Mouse (Mus musculus) neural tube, embryonic 14.5 days (tissue): ENCODE results near the gene Cenpc1. TPM values are rescaled to one million over a fixed set of nuclear protein-coding genes. Genes with fewer than 3 reads are reported as not detected.

Source experiments
- ATAC-seq: fragments of 200-750 bp; cut with Nextera tagmentation; 2 replicates; pipeline ENCODE4 v1.8.0; 2017; ENCODE audit warnings: low read depth, mild to moderate bottlenecking, moderate TSS enrichment, moderate library complexity
- H3K27ac ChIP-seq: fragments of 300-500 bp; sonication (generic); 2 replicates; pipeline ENCODE4 v1.5.1; 2014; ENCODE audit warnings: low read depth, mild to moderate bottlenecking, control low read depth, low read length, moderate library complexity, mixed read lengths
- H3K27me3 ChIP-seq: fragments of 300-500 bp; sonication (generic); 2 replicates; pipeline ENCODE4 v1.6.1; 2014; ENCODE audit warnings: low read length; ENCODE audit not compliant: control insufficient read depth, insufficient read depth
- H3K36me3 ChIP-seq: fragments of 300-500 bp; sonication (generic); 2 replicates; pipeline ENCODE4 v1.6.1; 2014; ENCODE audit warnings: low read length, mixed read lengths; ENCODE audit not compliant: control insufficient read depth, insufficient read depth
- H3K4me1 ChIP-seq: fragments of 300-500 bp; sonication (generic); 2 replicates; pipeline ENCODE4 v1.6.1; 2014; ENCODE audit warnings: low read length; ENCODE audit not compliant: control insufficient read depth, insufficient read depth
- H3K4me2 ChIP-seq: fragments of 300-500 bp; sonication (generic); 2 replicates; pipeline ENCODE4 v1.6.1; 2014; ENCODE audit warnings: mild to moderate bottlenecking, low read depth, low read length, control low read depth
- H3K4me3 ChIP-seq: fragments of 300-500 bp; sonication (generic); 2 replicates; pipeline ENCODE4 v1.5.1; 2014; ENCODE audit warnings: low read depth, low read length, control low read depth, mixed read lengths
- H3K9ac ChIP-seq: fragments of 300-500 bp; sonication (generic); replicated peaks from 2 replicates; pipeline ENCODE4 v1.6.1; 2014; ENCODE audit warnings: low read depth, mild to moderate bottlenecking, control low read depth, low read length, mixed read lengths
- H3K9me3 ChIP-seq: fragments of 300-500 bp; sonication (generic); 2 replicates; pipeline ENCODE4 v1.6.1; 2016; ENCODE audit warnings: low read length; ENCODE audit not compliant: control insufficient read depth
- WGBS: fragments of 180-500 bp; shearing (Covaris S2); extraction: QIAGEN DNeasy Blood & Tissue Kit; methylation state at CpG from one replicate; pipeline ENCODE4 v1.1.7; 2014; 5-methylcytosine and 5-hydroxymethylcytosine counted together
- polyA plus RNA-seq: library from polyadenylated mRNA; unstranded; fragments of >200 nt; fragmentation: Nextera tagmentation; extraction: Ambion mirVana; gene quantifications from 2 replicates; pipeline ENCODE4 v1.2.1, GENCODE M21; 2014

Cenpc1 gene
- 38.0 and 41.7 TPM in 2 replicates for polyA plus RNA-seq

DNA sequence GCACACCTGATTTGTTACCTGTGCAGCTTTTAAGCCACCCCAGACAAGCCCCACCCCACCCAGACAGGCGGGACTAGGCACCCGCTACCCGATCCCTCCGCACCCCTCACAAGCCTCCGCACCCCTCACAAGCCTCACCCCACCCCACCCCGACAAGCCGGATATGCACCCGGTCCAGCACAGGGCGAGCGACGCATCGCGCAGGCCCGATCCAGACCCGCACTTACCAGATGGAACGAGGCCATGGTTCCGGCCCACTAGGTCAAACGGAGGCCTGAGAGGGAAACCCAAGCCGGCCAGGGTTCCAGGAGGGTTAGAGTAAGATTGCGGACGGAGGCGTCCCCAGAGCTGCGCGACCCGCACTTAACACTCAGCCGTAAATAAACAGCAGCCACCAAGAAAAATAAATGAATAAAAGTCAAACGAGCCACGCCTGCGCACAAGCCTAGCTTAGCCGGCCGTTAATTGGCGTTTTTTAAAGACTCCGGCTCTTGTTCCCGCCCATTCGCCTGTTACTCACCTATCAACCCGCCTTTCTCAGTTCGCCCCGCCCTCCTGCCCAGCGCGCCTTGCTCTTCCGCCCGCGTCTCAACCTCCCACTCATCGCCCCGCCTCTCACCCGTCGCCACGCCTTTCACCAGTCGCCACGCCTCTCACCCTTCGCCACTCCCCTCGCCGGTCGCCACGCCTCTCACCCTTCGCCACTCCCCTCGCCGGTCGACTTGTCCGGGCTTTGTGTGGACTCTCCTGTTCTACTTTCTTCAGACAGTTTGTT, at the start of gene Cenpc1:
Gene Cenpc1 (minus strand): TSS at position 483 of the 775 bp plus-strand sequence.
- WGBS, result under 1% methylated on average over 60 of the region's 60 CpGs

DNA sequence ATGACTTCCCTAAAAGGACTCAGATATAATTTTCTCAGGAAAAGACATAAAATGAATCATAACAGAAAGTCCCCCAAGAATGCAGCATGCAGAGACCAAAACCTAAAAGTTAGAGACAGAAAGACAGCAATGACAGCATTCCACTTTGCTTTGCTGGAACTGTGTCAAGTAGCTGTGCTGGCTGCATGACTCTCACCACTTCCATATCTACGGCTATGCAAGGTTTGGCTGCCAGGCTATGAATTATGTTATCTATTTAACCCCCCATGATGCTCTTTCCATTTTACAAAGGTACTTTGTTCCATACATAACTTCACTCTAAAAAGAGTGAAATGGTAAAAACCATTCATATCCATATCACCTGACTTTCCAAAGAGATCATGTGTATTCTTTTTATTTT, 48.6 kb upstream of the Cenpc1 start:
- H3K36me3 ChIP-seq, result peaks cover 8% of the 10 kb centered on the region; the same call in 1 of the 2 replicates
- H3K9ac ChIP-seq, result no peak overlapping the region
- no peaks in the 10 kb centered on the region for H3K9me3 ChIP-seq
- no peak overlapping the region for H3K4me2 ChIP-seq
- H3K27ac ChIP-seq, result no peak overlapping the region
- WGBS, result 65% methylated on average over 1 of the region's 1 CpGs
- H3K4me3 ChIP-seq, result no peak overlapping the region
- no peaks in the 10 kb centered on the region for H3K27me3 ChIP-seq
- no peaks in the 10 kb centered on the region for H3K4me1 ChIP-seq
- no peak for ATAC-seq

More for the DNA sequence above, at the start of gene Cenpc1:
- Histone ChIP-seq H3K9ac (peak within 1 kb of the TSS; percentile 84), H3K27ac (peak within 1 kb of the TSS; percentile 85), H3K4me1 (peaks cover 8% of the 10 kb centered on the region; the same call in 1 of the 2 replicates), H3K36me3 (no peaks in the 10 kb centered on the region), H3K27me3 (no peaks in the 10 kb centered on the region), H3K4me3 (peak within 1 kb of the TSS; percentile 69), H3K9me3 (no peaks in the 10 kb centered on the region), H3K4me2 (peak within 1 kb of the TSS; percentile 59)
- peak; percentile 95 for ATAC-seq

DNA sequence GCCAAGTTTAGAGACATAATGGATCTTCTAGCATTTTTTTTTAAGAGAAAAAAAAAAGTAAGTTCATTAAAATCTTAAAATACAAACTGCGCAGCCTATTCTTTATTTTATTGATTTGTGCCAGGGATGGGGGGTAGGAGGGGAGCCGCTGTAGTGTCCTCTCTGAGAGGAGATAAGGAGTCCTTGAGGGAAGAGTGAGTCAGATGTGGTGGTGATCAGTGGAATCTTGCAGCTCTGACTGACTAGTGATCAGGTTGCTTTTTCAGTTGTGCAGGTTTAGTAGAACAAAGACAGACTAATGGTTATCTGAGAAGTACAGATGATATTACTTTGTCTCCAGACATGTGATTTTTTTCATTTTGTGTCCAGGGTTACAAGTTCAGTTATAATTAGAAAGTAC, 47.7 kb upstream of the Cenpc1 start:
- Histone ChIP-seq H3K27ac (no peak overlapping the region), H3K36me3 (peaks cover 10% of the 10 kb centered on the region; the same call in 1 of the 2 replicates), H3K4me2 (no peak overlapping the region), H3K4me1 (no peaks in the 10 kb centered on the region), H3K9me3 (no peaks in the 10 kb centered on the region), H3K9ac (no peak overlapping the region), H3K4me3 (no peak overlapping the region), H3K27me3 (no peaks in the 10 kb centered on the region)
- ATAC-seq, result no peak
- 96% methylated on average over 2 of the region's 2 CpGs for WGBS

DNA sequence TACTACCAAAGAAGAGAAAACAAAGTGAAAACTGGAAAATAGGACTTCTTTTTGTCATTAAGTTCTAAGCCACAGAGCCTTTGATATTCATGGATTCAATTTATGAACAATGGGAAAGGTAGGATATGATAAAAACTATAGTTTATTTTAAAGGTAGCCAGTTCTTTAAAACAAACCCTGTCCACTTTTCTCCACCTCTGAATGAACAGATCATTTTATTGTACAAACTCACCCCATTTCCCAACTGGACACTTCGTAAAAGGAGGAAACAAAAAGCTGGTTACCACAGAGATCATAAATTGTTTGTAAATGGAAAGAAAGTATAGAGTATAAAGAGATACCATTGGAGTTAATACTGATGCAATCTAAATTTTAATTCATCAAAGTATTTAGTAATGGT, 45.7 kb upstream of the Cenpc1 start:
- Histone ChIP-seq H3K4me3 (no peak overlapping the region), H3K27me3 (no peaks in the 10 kb centered on the region), H3K9ac (no peak overlapping the region), H3K9me3 (no peaks in the 10 kb centered on the region), H3K27ac (no peak overlapping the region), H3K36me3 (peaks cover 13% of the 10 kb centered on the region; the same call in 1 of the 2 replicates), H3K4me1 (no peaks in the 10 kb centered on the region), H3K4me2 (no peak overlapping the region)
- WGBS, result 89% methylated on average over 1 of the region's 1 CpGs
- ATAC-seq, result no peak

DNA sequence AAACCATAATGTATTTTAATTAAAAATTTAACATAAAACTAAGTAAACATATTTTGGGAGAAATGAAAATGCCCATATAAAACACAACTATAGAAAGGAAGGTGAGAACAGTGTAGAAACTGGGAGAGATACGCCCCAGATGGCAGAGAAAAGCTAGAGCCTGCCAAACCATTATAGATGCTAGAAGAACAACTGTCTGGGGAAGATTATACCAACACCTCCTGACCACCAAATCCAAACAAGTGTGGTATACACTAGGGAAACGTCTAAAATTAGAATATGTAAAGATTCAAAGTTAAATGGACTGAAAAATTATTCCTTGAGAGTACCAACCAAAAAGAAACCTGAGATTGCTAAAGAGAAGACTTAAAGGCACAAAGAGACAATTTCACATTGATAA, 41.2 kb upstream of the Cenpc1 start:
- no peaks in the 10 kb centered on the region for H3K9me3 ChIP-seq
- H3K9ac ChIP-seq, result no peak overlapping the region
- H3K4me2 ChIP-seq, result no peak overlapping the region
- no peak overlapping the region for H3K4me3 ChIP-seq
- 75% methylated on average over 2 of the region's 2 CpGs for WGBS
- no peaks in the 10 kb centered on the region for H3K4me1 ChIP-seq
- H3K27me3 ChIP-seq, result no peaks in the 10 kb centered on the region
- ATAC-seq, result no peak
- H3K27ac ChIP-seq, result no peak overlapping the region
- peaks cover 10% of the 10 kb centered on the region; the same call in 1 of the 2 replicates for H3K36me3 ChIP-seq

DNA sequence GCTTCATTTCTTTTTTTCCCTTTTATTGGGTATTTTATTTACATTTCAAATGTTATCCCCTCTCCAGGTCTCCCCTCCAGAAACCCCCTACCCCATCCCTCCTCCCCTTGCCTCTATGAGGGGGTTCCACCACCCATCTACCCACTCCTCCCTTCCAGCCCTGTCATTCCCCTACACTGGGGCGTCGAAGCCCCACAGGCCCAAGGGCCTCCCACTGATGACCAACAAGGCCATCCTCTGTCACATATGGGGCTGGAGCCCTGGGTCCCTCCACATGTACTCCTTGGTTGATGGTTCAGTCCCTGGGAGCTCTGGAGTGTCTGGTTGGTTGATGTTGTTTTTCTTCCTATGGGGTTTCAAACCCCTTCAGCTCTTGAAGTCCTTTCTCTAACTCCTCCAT, 36.8 kb upstream of the Cenpc1 start:
- WGBS, result 91% methylated on average over 2 of the region's 2 CpGs
- H3K9ac ChIP-seq, result no peak overlapping the region

DNA sequence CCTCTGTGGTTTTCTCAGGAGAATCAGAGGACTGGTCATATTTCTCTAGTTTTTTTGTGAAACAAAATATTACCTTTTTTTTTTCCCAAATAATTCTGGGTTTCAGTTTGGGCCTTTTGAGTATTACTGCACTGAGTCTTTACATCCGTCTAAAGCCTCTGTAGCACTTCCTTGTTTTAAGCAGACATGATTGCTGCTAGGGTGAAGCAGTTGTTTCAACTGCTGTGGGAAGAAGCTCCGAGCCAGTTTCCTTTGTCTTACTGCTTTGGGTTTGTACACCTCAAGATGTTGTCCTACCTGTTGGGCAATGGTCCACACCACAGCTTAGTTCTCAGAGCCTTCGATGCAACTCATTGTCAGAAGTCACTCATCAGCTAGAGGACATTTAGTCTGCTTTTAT, 35.2 kb upstream of the Cenpc1 start:
- Histone ChIP-seq H3K4me1 (no peaks in the 10 kb centered on the region), H3K27me3 (no peaks in the 10 kb centered on the region), H3K27ac (no peak overlapping the region), H3K9ac (no peak overlapping the region), H3K4me3 (no peak overlapping the region), H3K36me3 (no peaks in the 10 kb centered on the region), H3K9me3 (no peaks in the 10 kb centered on the region), H3K4me2 (no peak overlapping the region)
- WGBS, result 77% methylated on average over 3 of the region's 3 CpGs
- ATAC-seq, result no peak

More for the DNA sequence above, 36.8 kb upstream of the Cenpc1 start:
- no peak overlapping the region for H3K4me2 ChIP-seq
- H3K36me3 ChIP-seq, result no peaks in the 10 kb centered on the region
- no peak overlapping the region for H3K27ac ChIP-seq
- ATAC-seq, result no peak
- H3K4me3 ChIP-seq, result no peak overlapping the region
- no peaks in the 10 kb centered on the region for H3K27me3 ChIP-seq
- H3K4me1 ChIP-seq, result no peaks in the 10 kb centered on the region
- no peaks in the 10 kb centered on the region for H3K9me3 ChIP-seq

DNA sequence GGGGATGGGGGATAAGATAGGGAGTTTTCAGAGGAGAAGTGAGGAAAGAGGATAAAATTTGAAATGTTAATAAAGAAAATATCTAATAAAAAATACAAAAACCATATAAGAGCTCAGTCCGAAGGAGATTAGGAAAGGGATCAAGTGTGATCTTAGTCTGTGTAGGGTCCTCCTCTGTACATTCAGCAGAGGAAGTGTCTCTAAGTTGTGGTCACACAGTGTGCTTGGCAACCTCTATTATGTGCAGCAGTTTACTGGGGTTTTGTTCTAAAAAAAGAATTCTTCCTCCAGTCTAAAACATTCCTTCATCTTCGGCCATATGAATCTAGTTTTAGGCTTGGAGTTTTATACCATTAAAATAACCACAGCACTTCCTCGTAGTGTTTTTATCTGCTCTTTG, 33.6 kb upstream of the Cenpc1 start:
- Histone ChIP-seq H3K9me3 (no peaks in the 10 kb centered on the region), H3K27me3 (no peaks in the 10 kb centered on the region), H3K4me1 (no peaks in the 10 kb centered on the region), H3K4me2 (no peak overlapping the region), H3K27ac (no peak overlapping the region), H3K4me3 (no peak overlapping the region), H3K36me3 (no peaks in the 10 kb centered on the region), H3K9ac (no peak overlapping the region)
- WGBS, result 85% methylated on average over 3 of the region's 3 CpGs
- ATAC-seq, result no peak

DNA sequence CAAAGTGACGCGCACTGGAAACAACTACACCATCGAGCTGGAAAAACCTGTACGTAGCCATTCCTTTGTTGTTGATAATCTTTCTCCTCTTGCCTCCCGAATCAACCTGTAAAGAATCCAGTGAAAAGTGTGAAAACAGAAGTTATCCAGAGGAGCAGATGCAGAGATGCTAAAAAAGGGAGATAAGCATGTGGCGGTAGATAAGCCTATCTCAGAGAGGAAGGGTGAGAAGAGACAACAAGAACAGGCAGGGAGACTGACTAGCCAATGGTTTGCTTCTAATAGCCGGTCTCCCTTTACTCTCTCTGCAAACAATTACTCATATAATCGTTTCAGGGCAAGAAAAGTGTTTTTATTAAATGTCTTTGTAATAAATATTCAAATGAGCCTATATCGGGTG, 29.4 kb upstream of the Cenpc1 start:
- no peak for ATAC-seq
- H3K9me3 ChIP-seq, result no peaks in the 10 kb centered on the region
- 92% methylated on average over 9 of the region's 9 CpGs for WGBS
- no peaks in the 10 kb centered on the region for H3K27me3 ChIP-seq
- no peaks in the 10 kb centered on the region for H3K36me3 ChIP-seq
- H3K4me3 ChIP-seq, result no peak overlapping the region
- H3K4me1 ChIP-seq, result no peaks in the 10 kb centered on the region
- H3K9ac ChIP-seq, result no peak overlapping the region
- H3K4me2 ChIP-seq, result no peak overlapping the region
- H3K27ac ChIP-seq, result no peak overlapping the region
